Mouse (Mus musculus) brain, embryonic 14.5 days (tissue): ENCODE results near the gene Bok. TPM values are rescaled to one million over a fixed set of nuclear protein-coding genes. Genes with fewer than 3 reads are reported as not detected.

Source experiments
- DNase-seq: peaks from one replicate; pipeline ENCODE4 v3.0.0-alpha.2; 2011; ENCODE audit warnings: low read depth
- CTCF ChIP-seq: fragments of 200-500 bp; IDR thresholded peaks from 2 replicates; pipeline ENCODE4 v1.5.1; 2012; ENCODE audit warnings: inconsistent platforms, mild to moderate bottlenecking, moderate library complexity, borderline replicate concordance; ENCODE audit not compliant: insufficient read depth, insufficient read length; ENCODE audit errors: extremely low read depth
- POLR2A ChIP-seq: fragments of 200-500 bp; IDR thresholded peaks from 2 replicates; pipeline ENCODE4 v1.6.1; 2012; ENCODE audit warnings: mild to moderate bottlenecking, inconsistent platforms, borderline replicate concordance; ENCODE audit not compliant: poor library complexity, insufficient read depth, insufficient read length, severe bottlenecking; ENCODE audit errors: extremely low read depth
- polyA plus RNA-seq: library from polyadenylated mRNA; depleted of rRNA; stranded (reverse); fragments of >200 nt; gene quantifications from 2 replicates; pipeline ENCODE4 v1.2.3, GENCODE M21; 2012

The Bok gene
- polyA plus RNA-seq, 1 experiment, result 61.5 TPM

DNA sequence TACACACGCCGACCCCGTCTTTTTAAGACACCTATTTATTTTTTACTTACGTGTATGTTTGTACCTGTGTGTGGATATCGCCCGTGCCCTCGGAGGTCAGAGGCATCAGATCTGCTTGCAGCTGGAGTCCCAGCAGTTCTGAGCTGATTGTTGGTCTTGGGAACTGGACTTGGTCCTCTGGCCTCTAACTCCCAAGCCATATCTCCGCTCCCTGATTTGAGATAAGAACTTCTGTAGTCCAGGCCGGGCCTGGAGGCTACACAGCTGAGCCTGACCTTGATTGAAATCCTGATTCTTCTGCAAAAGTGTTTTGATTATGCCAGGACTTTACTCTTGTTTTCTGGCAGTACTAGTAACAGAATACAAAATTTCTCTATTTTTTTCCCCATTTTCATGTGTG is 7.3 kb downstream of the Bok start:
- TF ChIP-seq POLR2A (no peak), CTCF (no peak)
- DNase-seq, result no peak

DNA sequence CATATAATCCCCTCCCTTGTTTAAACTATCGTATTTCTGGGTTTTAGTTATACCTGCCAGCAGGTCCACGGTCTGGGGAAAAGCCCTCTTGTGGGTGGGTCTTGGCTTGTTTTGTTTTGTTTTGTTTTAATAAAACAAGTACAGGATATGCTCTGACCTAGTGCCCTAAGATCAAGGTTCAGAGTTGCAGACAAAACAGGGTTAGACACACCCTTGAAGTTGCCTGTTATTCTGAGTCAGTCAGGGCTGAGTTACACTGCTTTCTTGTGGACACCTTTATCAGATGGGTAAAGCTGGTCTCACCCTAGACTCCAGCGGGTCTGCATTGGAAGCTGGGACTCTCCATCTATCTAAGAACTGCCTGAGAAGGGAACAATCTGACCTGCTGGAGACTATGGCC is 8.0 kb downstream of the Bok start:
- DNase-seq, result no peak
- no peak for TF ChIP-seq POLR2A
- no peak for TF ChIP-seq CTCF

DNA sequence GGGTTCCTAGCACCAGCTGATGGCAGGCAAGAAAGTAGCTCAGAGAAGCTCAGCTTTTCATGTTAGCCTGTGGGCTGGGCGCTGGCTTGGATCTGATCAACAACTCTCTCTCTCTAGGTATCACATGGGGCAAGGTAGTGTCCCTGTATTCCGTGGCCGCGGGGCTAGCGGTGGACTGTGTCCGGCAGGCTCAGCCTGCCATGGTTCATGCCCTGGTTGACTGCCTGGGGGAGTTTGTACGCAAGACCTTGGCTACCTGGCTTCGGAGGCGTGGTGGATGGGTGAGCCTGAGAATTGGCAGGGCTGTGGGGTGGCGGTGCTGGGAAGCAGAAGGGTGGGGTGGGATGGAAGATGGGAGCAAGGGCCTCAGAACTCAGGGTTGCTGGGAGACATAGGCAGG is 8.5 kb downstream of the Bok start:
- no peak for DNase-seq
- TF ChIP-seq POLR2A, result no peak
- TF ChIP-seq CTCF, result no peak

DNA sequence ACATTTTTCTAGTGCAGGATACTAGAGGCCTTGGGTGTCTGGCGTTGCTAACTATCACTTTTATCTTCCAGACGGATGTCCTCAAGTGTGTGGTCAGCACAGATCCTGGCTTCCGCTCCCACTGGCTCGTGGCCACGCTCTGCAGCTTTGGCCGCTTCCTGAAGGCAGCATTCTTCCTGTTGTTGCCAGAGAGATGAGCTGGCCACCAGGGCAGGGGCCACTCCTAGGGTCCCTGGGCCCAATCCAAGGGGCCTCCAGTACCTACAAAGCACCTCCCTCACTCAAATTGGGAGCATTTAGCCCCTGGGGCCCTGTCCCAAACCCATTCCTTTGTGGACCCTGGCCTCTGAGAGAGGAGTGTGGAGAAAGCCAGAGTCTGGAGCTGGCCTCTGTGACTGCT is 9.5 kb downstream of the Bok start:
- TF ChIP-seq POLR2A, result no peak
- DNase-seq, result no peak

DNA sequence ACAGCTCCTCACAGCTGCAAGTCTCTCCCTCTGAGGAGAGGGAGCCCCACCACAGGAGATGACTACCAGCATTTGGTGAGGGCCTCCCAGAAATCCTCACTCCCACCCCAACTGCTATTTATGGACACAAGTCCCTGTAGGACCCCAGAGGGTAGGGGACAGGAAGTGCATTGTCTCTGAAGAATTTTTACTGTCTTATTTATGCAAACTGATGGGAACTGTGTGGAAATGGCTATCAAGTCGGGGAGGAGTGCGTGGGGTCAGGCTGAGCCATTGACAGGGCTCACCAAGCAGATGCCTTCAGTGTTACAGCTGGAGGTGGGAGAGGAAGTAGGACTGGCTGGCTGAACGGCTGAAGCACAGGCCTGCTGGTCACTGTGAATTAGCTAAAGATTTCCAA is 11.9 kb downstream of the Bok start:
- no peak for DNase-seq
- no peak for TF ChIP-seq POLR2A
- no peak for TF ChIP-seq CTCF

DNA sequence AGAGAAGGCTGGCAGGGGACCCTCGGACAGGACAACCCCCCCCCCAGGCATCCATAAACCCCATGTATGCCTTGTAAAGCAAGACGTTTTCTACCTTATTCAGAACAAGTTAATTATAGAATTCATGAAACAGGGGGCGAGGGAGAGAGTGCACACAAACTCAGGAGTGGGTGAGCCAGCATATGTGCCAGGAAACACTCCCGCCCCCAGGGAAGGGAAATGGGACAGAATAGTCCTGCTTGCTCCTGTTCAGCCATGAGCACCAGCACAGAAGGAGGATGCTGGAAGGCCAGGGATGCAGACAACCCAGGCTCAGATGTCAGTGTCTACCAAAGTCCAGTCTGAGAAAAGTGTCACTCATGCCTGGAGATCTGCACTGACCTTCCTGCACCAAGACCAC is 13.7 kb downstream of the Bok start:
- TF ChIP-seq CTCF (no peak), POLR2A (no peak)

DNA sequence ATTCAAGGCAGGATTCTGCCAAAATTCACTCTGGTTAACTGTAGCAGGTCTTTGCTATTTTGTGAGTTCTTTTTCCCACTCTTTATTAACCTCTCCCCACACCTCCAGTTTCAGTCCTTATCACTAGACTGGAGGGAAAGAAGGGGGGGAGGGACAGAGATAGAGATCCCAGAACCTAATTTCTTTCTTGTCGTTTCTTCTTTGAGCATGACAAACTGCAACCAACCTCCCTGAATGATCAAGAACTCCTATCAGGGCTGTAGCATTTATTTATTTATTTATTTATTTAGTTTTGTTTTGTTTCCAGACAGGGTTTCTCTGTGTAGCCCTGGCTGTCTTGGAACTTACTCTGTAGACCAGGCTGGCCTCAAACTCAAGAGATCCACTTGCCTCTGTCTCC is 16.6 kb downstream of the Bok start:
- TF ChIP-seq POLR2A, result no peak
- TF ChIP-seq CTCF, result no peak
- DNase-seq, result no peak

More for the DNA sequence above, 13.7 kb downstream of the Bok start:
- DNase-seq, result no peak

DNA sequence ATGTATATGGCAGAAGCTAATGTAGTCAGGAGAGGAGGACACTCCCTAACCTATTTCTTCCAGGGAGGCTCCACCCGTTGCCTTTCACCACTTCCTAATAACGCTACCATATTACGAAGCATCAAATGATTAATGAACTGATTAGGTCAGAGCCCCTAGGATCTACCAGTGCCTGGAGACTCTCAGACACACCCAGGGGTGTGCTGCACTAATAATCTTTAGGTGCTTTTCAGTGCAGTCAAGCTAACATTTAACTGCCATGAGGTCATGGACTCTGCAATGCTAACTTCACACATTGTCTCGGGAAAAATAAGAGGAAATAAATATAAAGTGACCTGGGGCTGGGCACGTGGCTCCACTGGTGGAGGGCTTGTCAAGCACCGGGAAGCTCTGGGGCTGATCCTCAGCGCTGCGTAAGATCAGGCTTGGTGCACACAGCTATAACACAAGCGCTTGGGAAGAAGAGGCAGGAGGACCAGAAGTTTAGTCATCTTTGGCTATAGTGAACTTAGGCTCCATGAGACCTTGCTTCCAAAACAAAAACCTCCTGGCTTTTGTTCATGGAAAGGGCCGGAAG is 18.1 kb downstream of the Bok start:
- no peak for TF ChIP-seq POLR2A
- no peak for TF ChIP-seq CTCF
- DNase-seq, result no peak

DNA sequence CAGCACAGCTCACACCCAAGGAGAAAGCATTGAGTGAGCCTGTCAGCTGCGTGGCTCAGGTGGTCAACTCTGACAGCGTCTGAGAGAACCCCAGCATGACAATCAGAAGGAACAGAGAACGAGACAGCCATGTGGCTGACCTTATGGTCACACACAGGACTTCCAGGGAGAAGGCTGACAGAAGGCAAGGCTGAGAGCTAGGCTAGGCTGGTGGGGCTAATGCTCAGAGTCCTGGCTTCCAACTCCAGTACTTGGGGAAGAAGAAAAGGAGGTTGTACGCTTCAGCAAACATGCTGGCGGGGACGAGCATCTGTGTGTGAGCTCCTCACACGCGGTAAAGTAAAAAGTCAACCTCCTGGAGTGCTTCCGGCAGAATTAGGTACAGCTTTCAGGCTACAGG is 18.9 kb downstream of the Bok start:
- TF ChIP-seq POLR2A (no peak), CTCF (no peak)

DNA sequence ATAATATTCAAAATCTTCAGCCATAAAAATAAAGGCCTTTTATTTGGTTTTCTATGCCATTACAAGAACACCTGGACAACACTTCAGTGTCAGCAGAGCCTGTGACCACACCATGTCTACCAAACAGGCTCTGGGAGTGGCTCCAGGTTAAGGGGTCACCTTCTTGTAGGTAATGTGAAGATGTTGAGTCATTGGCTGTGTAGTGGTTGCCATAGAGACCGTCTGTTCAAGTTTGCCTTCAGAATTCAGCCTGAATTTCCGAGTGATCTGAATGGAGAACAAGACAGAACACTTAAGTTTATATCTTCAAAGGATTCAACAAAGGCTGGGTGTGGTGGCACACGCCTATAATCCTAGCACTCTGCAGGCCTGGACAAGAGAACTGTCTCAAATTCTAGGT is 19.9 kb downstream of the Bok start:
- DNase-seq, result no peak
- no peak for TF ChIP-seq CTCF
- no peak for TF ChIP-seq POLR2A

More for the DNA sequence above, 18.9 kb downstream of the Bok start:
- DNase-seq, result no peak

DNA sequence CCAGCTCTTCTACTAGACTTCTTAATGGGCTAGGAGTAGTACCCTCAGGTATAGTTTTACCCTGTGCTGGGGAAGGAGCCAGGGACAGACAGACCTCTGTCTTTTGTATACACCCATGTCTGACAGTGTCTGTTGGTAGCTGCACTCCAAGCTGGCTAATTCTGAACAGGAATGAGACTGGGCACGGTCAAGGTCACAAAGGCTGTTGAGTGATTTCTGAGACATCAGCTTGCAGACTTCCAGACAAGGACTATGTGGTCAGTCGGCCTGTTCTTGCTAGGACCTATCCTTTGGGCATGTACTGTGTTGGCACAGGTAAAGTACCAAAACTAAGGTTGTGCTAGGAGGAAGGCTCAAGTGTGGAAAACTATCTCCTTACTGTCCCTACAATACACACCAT is 30.7 kb downstream of the Bok start:
- DNase-seq, result no peak
- TF ChIP-seq CTCF, result no peak
- no peak for TF ChIP-seq POLR2A

DNA sequence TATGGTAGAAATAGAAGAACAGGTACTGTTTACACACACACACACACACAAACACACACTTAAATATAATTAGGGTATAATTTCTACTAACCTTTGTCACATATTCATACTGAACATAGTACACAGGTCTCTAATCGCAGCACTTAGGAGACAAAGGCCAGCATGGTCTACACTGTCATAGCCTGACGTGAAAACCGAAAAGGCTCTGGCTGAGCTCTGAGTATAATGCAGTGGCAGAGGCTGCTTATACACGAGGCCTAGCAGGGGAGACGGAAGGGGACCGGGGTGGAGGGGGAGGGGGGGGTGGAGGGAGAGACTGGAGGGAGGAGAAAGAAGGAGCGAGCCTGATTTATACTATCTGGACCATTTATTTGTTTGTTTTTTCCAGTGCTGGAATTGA is 36.1 kb downstream of the Bok start:
- TF ChIP-seq CTCF (no peak), POLR2A (no peak)
- no peak for DNase-seq

DNA sequence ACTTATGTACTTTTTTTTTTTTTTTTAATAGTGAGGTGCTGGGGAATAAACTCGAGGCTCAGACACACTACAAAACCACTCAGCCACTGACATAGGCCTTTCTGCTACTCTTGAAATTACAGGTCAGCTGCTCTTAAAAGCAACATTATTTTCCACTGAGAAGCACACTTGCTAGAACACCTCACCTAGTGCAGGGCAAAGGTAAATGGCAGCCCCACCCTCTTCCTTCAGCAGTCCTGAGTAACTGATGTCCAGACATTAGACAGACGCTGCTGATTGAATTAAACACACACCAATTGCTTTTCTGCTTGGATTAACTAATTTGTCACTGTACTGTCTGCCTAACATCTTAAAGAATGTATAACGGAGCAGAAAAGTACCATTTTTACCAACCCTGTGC is 39.2 kb downstream of the Bok start:
- TF ChIP-seq POLR2A (no peak), CTCF (no peak)
- no peak for DNase-seq

DNA sequence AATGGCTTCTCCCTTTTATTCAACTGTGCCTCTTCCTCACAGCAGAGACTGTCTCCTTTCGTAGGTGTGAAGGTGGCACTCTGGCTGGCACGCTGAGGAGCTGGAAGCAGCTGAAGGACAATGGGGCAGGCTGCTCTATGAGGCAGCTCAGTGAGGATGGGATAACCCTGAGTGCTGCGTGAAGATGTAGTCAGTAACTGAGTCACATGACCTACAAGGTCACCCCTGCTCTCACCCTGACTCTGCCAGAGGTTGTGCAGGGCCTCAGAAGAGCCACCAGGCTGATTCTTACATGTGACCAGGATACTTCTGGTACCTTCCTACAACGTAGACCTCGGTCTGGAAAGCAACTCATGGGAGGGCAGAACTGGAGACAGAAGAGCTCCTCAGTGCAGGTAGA is 40.2 kb downstream of the Bok start:
- no peak for TF ChIP-seq POLR2A
- TF ChIP-seq CTCF, result no peak
- no peak for DNase-seq
